Mouse (Mus musculus): ENCODE measurements at regions not wholly inside any gene's neighbourhood (a gene's known extent, or its start where the extent isn't known, plus 50 kb on each side); places are given as distances from the start of the nearest gene placed in this dataset.

GRCm38 (mm10) chr5:111898482-111898881, 164.8 kb downstream of the Gm26897 start:
- Histone ChIP-seq H3K9me3 (replicated peaks; ENCODE audit: insufficient read depth, low read length) (no peaks in the 10 kb centered on the region), H3K27ac (ENCODE audit: control insufficient read depth, low read depth, low read length) (no peak overlapping the region), H3K36me3 (ENCODE audit: control insufficient read depth in 1 of 2, insufficient read depth in 2 of 2, low read length in 2 of 2) (no peaks in the 10 kb centered on the region), H3K79me2 (ENCODE audit: control insufficient read depth, insufficient read depth, low read length, poor library complexity) (no peaks in the 10 kb centered on the region), H3K9ac (ENCODE audit: control insufficient read depth, low read depth, low read length, poor library complexity, severe bottlenecking) (no peak overlapping the region), H3K27me3 (ENCODE audit: control insufficient read depth in 1 of 2, insufficient read depth in 2 of 2, low read length in 2 of 2) (no peaks in the 10 kb centered on the region), H3K4me1 (ENCODE audit: control insufficient read depth in 1 of 2, insufficient read depth in 2 of 2, low read length in 2 of 2) (no peaks in the 10 kb centered on the region), H3K4me3 (ENCODE audit: control insufficient read depth in 1 of 2, insufficient read depth in 1 of 2, low read depth in 2 of 2, low read length in 2 of 2) (no peak overlapping the region)
- DNase-seq (ENCODE audit: low read depth, low spot score): no peak
- TF ChIP-seq ZKSCAN1 (IDR thresholded peaks at IDR 0.05; ENCODE audit: low read depth, low read length): no peak
- no peak for TF ChIP-seq UBTF (IDR thresholded peaks at IDR 0.05; ENCODE audit: borderline replicate concordance, insufficient read depth, low read depth, low read length)
- no peak for TF ChIP-seq HCFC1 (IDR thresholded peaks at IDR 0.05; ENCODE audit: low read depth, low read length)
- TF ChIP-seq JUND (IDR thresholded peaks at IDR 0.05; ENCODE audit: low read depth, low read length): no peak
- TF ChIP-seq NELFE (IDR thresholded peaks at IDR 0.05; ENCODE audit: low read depth, low read length): no peak
- TF ChIP-seq POLR2A (IDR thresholded peaks at IDR 0.05; ENCODE audit: control insufficient read depth in 1 of 2, insufficient read depth in 1 of 2, low read depth in 1 of 2, low read length in 2 of 2, poor library complexity in 1 of 2): no peak
- no peak for TF ChIP-seq RCOR1 (IDR thresholded peaks at IDR 0.05; ENCODE audit: low read depth, low read length)

- H3K9me3 ChIP-seq (replicated peaks; ENCODE audit: insufficient read depth, low read length): no peaks in the 10 kb centered on the region
- H3K4me3 ChIP-seq (ENCODE audit: control insufficient read depth in 1 of 2, insufficient read depth in 1 of 2, low read depth in 2 of 2, low read length in 2 of 2): no peak overlapping the region
- no peak for TF ChIP-seq MYB (IDR thresholded peaks at IDR 0.05; ENCODE audit: low read depth, low read length)
- no peak for TF ChIP-seq MAZ (IDR thresholded peaks at IDR 0.05; ENCODE audit: low read depth, low read length)
- no peak for TF ChIP-seq POLR2AphosphoS5 (IDR thresholded peaks at IDR 0.05; ENCODE audit: borderline replicate concordance, low read depth, low read length)
- TF ChIP-seq EP300 (IDR thresholded peaks at IDR 0.05; ENCODE audit: low read depth in 1 of 2, low read length in 2 of 2): no peak
- TF ChIP-seq CHD2 (IDR thresholded peaks at IDR 0.05; ENCODE audit: low read length): no peak
- no peak for TF ChIP-seq POLR2A (IDR thresholded peaks at IDR 0.05; ENCODE audit: control insufficient read depth in 1 of 2, insufficient read depth in 1 of 2, low read depth in 1 of 2, low read length in 2 of 2, poor library complexity in 1 of 2)
- TF ChIP-seq MAFK (IDR thresholded peaks at IDR 0.05; ENCODE audit: borderline replicate concordance, low read depth, low read length): no peak
- TF ChIP-seq ZMIZ1 (IDR thresholded peaks at IDR 0.05; ENCODE audit: low read depth, low read length): no peak
- TF ChIP-seq TAL1 (IDR thresholded peaks at IDR 0.05; ENCODE audit: low read length): no peak
- no peak for TF ChIP-seq SMC3 (IDR thresholded peaks at IDR 0.05; ENCODE audit: low read depth, low read length)
- TF ChIP-seq GATA1 (IDR thresholded peaks at IDR 0.05; ENCODE audit: low read depth, low read length): no peak
- TF ChIP-seq ZKSCAN1 (IDR thresholded peaks at IDR 0.05; ENCODE audit: low read depth, low read length): no peak
- TF ChIP-seq TBP (IDR thresholded peaks at IDR 0.05; ENCODE audit: low read depth, low read length): no peak
- no peak for TF ChIP-seq CHD1 (IDR thresholded peaks at IDR 0.05; ENCODE audit: low read depth, low read length)
- no peak for TF ChIP-seq POLR2AphosphoS2 (IDR thresholded peaks at IDR 0.05; ENCODE audit: low read length)
- no peak for TF ChIP-seq SIN3A (IDR thresholded peaks at IDR 0.05; ENCODE audit: low read length)
- TF ChIP-seq USF1 (IDR thresholded peaks at IDR 0.05; ENCODE audit: low read depth, low read length): no peak
- no peak overlapping the region for H3K9ac ChIP-seq (ENCODE audit: control insufficient read depth, low read depth, low read length, poor library complexity, severe bottlenecking)
- no peaks in the 10 kb centered on the region for H3K36me3 ChIP-seq (ENCODE audit: control insufficient read depth in 1 of 2, insufficient read depth in 2 of 2, low read length in 2 of 2)
- no peaks in the 10 kb centered on the region for H3K4me1 ChIP-seq (ENCODE audit: control insufficient read depth in 1 of 2, insufficient read depth in 2 of 2, low read length in 2 of 2)
- H3K27me3 ChIP-seq (ENCODE audit: control insufficient read depth in 1 of 2, insufficient read depth in 2 of 2, low read length in 2 of 2): no peaks in the 10 kb centered on the region
- H3K27ac ChIP-seq (ENCODE audit: control insufficient read depth, low read depth, low read length): no peak overlapping the region
- H3K79me2 ChIP-seq (ENCODE audit: control insufficient read depth, insufficient read depth, low read length, poor library complexity): no peaks in the 10 kb centered on the region
- DNase-seq (ENCODE audit: low read depth, low spot score): no peak
Measured at GRCm38 (mm10) chr5:111901197-111901596, 167.5 kb downstream of the Gm26897 start.
